Mouse (Mus musculus) kidney, postnatal 25 days (tissue): Measurements from ENCODE around the gene Isoc2a.

Experiments used
- DNase-seq, 2 experiments: peaks; one replicate each; pipeline ENCODE4 v3.0.0; 2021; ENCODE audit warnings: mixed read lengths in 2 of 2

Isoc2a gene

GRCm38 (mm10) chr7:4919096-4919495 is 42.1 kb downstream of the Isoc2a start:
- no peak for DNase-seq

GRCm38 (mm10) chr7:4919971-4920370 is 43.0 kb downstream of the Isoc2a start:
- DNase-seq, result no peak

- no peak for DNase-seq
Measured at GRCm38 (mm10) chr7:4920496-4920895, 43.5 kb downstream of the Isoc2a start.

- DNase-seq, result peak in 1 of 2 experiments; percentile 51
Measured at GRCm38 (mm10) chr7:4920976-4921823, 44.2 kb downstream of the Isoc2a start.

DNA sequence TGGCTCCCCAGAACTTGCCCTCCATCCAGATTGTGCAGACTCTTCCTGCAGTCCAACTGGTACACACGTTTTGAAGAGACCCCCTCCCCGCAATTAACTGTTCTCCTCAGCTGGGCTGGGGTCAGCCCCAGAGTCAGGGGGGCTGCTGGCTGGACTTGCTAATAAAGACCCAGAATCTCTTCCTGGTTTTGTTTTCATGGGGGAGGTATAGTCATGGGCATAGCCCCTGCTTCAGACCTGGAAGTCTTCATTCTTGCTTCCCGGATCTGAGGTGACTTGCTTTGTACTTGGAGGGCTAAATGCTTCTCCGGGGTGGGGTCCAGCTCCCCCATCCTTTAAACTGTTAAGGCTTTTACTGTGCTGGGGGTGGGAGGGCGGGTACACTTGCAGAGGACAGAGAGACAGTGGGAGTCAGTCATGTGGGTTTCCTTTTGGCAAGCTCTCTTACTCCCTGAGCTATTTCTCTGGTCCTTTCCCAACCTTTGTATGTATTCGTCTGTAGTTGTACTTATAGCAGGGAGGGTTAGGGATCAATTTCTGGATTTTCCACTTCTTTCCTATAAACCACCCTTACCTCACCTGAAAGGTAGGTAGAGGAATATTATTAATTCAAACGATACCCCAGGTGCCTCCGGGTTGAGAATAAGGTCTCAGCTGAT is 45.0 kb downstream of the Isoc2a start, which contains the start of gene Nat14:
Gene Nat14 (plus strand): TSS at position 205 of the 659 bp plus-strand sequence.
- no peak for DNase-seq

GRCm38 (mm10) chr7:4922508-4922907 is 45.6 kb downstream of the Isoc2a start:
- DNase-seq, result peak; percentile 77 to 91

DNA sequence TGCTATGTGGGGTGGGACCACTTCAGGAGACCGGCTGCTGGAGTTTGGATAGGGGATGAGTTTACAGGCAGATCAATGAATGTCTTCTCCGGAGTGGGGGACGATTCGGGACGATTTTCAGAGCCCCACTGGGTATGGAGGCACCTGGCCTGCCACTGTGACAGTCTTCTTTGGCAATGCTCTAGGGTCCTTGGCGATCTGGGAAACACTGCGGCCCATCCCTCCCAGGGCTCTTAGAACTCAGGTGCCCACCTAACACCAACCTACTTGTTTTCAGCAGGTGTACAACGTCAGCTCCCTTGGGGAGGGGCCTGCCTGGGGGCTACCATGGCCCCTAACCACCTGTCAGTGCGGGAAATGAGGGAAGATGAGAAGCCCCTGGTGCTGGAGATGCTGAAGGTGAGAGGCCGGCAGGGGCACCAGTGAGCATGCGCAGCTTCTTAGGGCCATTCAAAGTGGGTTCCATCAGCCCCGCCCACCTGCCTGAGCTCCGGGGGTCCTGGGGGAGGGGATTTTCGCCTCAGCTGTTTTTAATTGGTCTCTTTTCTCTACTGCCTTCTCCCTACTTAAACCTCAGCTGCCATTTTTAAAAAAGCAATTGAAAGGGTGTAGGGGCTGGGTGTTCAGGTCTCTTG is 46.1 kb downstream of the Isoc2a start:
- DNase-seq, result peak; percentile 52 to 59

DNA sequence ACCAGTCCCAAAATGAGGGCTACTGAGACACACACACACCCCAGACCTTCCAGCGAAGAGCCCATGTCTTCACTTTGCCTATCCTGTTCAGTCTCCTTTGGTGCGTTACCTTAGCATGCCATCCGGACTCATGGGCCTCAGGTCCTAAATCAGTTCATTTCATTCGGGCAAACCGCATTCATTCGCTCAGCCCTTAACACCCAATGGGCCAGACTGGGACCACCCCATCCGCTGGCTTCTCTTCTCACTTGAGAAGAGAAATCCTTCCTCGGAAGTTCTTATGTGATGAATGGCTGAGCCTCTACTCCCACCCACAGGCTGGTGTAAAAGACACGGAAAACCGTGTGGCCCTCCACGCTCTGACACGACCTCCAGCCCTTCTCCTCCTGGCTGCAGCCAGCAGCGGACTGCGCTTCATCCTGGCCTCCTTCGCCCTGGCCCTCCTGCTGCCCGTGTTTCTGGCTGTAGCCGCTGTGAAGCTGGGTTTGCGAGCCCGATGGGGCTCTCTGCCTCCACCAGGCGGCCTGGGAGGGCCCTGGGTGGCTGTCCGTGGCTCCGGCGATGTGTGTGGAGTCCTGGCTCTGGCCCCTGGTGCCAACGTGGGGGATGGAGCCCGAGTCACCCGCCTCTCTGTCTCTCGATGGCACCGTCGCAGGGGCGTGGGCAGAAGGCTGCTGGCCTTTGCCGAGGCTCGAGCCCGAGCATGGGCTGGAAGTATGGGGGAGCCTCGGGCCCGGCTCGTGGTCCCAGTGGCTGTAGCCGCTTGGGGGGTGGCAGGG is 46.8 kb downstream of the Isoc2a start:
- peak; percentile 51 to 76 for DNase-seq

- no peak for DNase-seq
Measured at GRCm38 (mm10) chr7:4924483-4924882, 47.5 kb downstream of the Isoc2a start.

DNA sequence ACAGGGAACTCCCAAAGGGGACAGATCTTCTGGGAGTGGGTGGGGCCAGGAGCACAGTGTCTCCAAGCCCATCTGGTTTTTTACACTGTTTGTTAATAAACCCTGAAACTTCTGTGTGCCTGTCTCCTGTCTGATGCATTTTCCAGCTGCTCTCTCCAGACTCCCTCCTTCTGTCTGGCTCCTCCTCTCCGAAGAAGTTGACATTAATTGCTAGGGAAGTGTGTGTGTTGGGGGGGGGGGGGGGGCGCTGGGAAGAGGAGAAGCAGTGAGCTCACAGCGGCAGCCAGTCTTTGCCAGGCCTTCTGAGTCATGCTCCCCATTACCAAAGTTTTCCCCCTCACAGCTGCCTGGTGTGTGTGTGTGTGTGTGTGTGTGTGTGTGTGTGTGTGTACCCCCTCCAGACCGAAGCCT is 47.9 kb downstream of the Isoc2a start:
- DNase-seq, result no peak

DNA sequence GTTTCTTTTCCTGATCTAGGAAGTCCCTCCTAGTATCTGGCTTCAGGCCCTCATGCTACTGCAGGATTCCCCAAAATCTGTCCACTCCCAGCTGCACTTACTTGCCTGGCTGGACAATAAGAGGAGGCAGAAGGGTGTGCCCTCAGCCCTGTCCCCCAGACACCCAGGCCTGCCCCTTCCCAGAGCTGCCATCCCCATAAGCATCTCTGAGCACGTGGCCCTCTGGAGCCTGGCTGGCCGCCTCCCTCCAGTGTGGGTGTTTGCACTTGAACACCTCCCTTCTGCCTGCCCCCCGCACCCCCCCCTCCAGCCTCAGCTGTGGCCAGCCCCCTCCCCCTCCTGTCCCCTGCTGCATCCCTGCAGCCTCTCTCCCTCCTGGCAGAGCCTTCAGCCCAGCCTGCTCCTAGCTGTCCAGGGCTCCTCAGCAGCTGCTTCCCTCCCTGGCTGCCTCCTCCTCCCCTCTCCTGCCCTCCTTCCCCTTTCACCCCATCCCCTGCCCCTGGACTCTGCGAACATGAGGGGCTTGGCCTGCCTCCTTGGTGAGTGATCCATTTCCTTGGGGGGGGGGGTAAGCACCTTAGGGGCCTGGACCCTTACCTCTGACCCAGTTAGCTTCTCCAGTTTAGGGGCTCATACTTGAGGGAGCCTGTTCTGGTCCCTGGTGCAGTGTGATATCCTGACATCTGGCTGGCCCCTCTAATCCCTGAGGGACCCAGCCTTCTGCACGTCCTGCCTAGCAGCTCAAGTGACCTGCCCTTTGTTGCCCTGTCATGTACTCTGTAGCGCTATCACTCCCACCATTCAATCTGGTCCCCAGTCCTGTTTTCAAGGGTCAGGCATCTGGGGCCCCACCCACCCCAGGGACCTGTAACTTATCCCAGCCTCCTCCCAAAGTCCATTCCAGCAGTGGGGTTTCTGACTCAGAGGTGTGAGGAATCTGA is 48.8 kb downstream of the Isoc2a start, which contains the start of gene Ssc5d:
Gene Ssc5d (plus strand): TSS at position 345 of the 941 bp plus-strand sequence.
- DNase-seq, result peak in 1 of 2 experiments; percentile 56

DNA sequence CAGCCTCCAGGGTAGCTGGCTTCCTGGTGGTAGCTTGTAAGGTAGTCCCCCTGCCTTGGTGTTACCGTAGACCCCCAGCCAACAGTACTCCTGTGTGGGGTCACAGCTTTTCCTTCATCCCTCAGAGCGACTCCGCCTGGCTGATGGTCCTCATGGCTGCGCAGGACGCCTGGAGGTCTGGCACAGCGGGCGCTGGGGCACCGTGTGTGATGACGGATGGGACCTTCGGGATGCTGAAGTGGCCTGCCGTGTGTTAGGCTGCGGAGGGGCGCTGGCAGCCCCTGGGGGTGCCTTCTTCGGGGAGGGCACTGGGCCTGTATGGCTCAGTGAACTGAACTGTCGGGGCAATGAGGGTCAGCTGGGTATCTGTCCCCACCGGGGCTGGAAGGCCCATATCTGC is 49.9 kb downstream of the Isoc2a start:
- no peak for DNase-seq

- DNase-seq, result no peak
Measured at GRCm38 (mm10) chr7:4927711-4928110, 50.8 kb downstream of the Isoc2a start.

DNA sequence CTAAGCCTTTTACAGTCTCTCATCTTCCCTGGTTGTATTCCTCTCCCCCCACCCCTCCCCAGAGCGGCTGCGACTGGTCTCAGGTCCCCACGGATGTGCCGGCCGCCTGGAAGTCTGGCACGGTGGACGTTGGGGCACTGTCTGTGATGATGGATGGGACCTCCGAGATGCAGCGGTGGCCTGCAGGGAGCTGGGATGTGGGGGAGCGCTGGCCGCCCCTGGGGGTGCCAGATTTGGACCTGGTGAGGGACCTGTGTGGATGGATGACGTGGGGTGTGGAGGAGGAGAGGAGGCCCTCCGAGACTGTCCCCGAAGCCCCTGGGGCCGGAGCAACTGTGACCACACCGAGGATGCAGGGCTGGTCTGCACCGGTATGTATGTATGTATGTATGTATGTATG is 51.4 kb downstream of the Isoc2a start:
- no peak for DNase-seq

DNA sequence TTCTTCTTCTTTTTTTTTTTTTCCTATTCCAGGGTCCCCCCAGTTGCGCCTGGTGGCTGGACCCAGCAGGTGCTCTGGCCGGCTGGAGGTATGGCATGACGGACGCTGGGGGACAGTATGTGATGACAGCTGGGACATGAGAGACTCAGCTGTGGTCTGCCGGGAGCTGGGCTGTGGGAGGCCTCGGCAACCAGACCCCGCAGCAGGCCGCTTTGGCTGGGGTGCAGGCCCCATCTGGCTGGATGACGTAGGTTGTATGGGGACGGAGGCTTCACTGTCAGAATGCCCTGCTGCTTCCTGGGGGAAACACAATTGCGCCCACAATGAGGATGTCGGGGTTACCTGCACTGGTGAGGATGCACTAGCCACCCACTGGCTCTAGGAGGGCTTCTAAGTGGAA is 56.1 kb downstream of the Isoc2a start:
- DNase-seq, result no peak

DNA sequence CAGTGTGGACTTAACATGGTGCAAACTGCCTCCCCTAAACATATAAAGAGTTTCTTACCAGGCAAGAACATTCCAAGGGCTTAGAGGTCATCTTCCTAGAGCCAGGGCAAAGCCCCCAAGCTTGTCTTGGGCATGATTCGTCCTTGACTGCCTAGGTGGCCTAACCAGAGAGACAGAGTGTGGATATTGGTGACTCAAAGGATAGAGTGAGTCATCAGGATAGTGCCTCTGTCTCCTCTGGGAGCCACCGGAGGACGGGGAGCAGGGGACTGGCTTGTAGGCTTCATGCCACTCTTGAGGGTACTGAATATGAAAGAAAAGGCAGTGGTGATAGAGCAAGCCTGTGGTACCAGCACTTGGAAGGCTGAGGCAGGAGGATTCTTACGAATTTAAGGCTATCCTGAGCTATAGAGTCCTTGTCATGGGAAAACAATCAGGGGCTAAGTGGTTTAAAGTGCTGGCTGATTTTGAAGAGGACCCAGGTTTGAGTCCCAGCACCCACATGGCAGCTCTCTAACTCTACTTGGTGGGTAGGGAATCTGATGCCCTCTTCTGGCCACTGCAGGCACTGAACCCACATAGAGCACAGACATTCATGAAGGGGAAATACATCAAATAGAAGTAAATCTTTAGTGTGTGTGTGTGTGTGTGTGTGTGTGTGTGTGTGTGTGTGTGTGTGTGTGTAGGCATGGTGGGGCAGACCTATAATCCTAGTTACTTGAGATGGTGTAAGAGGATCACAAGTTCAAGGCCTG is 57.4 kb downstream of the Isoc2a start:
- DNase-seq, result no peak

GRCm38 (mm10) chr7:4936832-4937231 is 59.9 kb downstream of the Isoc2a start:
- no peak for DNase-seq

DNA sequence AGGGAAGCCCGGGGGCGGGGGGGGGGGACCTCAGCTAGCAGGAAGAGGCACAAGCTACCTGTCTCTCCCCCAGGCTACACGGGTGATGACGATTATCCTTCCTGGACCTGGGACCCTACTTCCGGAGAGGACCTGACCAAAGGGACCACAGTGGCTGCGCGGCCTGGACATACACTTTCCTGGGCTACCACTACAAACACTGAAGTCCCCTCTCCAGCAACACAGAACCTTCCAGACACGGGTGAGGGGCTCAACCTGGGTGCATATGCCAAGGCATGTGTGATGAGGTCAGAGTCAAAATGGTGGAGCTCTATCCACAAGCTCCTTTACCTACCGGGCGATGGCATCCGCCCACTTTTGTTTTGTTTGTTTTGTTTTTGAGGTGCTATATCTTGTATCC is 60.4 kb downstream of the Isoc2a start:
- DNase-seq, result no peak

DNA sequence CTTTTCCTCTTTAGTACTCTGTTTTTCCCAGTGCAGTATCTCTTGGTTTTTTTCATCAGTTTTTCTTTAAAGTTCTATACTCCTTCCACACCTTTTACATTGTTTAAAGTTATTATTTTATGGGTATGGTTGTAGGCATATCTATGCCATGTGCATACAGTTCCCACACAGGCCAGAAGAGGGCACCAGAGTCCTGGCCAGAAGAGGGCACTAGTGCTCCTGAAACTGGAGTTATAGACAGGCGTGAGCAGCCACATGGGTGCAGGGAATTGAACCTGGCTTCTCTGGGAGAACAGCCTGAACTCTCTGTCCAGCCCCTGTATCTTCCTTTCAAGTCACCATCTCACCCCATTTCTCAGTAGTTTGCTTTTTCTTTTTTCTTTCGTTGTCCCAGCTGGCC is 61.5 kb downstream of the Isoc2a start:
- DNase-seq, result peak; percentile 67 to 87

- DNase-seq, result peak; percentile 88 to 90
Measured at GRCm38 (mm10) chr7:4940068-4940479, 63.1 kb downstream of the Isoc2a start.

- no peak for DNase-seq
Measured at GRCm38 (mm10) chr7:4942673-4943072, 65.7 kb downstream of the Isoc2a start.
